Mouse (Mus musculus): ENCODE results near the gene Csgalnact2. TPM values are rescaled to one million over a fixed set of nuclear protein-coding genes. Genes with fewer than 3 reads are reported as not detected.

Csgalnact2 gene
- polyA plus RNA-seq, 1 experiment from 2014 or later, result 10.7 TPM

- Histone ChIP-seq H3K4me1 (ENCODE audit: control insufficient read depth, insufficient read depth, low read length) (no peaks in the 10 kb centered on the region), H3K9me3 (replicated peaks; ENCODE audit: control insufficient read depth, low read length) (no peaks in the 10 kb centered on the region), H3K4me3 (ENCODE audit: low read depth, low read length) (no peak overlapping the region), H3K36me3 (ENCODE audit: control insufficient read depth, insufficient read depth, low read length) (no peaks in the 10 kb centered on the region), H3K9ac (ENCODE audit: low read length) (no peak overlapping the region), H3K27me3 (replicated peaks; ENCODE audit: control insufficient read depth, insufficient read depth, low read length) (no peaks in the 10 kb centered on the region), H3K27ac (ENCODE audit: low read depth, low read length) (no peak overlapping the region), H3K4me2 (ENCODE audit: low read length) (no peak overlapping the region)
- no peak for DNase-seq (ENCODE audit: low spot score)
- ATAC-seq, result no peak
- 86% methylated on average over 6 of the region's 6 CpGs for WGBS
Measured at GRCm38 (mm10) chr6:118083608-118084007, 55.3 kb downstream of the Csgalnact2 start.

GRCm38 (mm10) chr6:118082384-118082783 lies 56.6 kb downstream of the Csgalnact2 start:
- Histone ChIP-seq H3K4me1 (ENCODE audit: control insufficient read depth, insufficient read depth, low read length) (no peaks in the 10 kb centered on the region), H3K9me3 (replicated peaks; ENCODE audit: control insufficient read depth, low read length) (no peaks in the 10 kb centered on the region), H3K27me3 (replicated peaks; ENCODE audit: control insufficient read depth, insufficient read depth, low read length) (no peaks in the 10 kb centered on the region), H3K4me2 (ENCODE audit: low read length) (no peak overlapping the region), H3K9ac (ENCODE audit: low read length) (no peak overlapping the region), H3K27ac (ENCODE audit: low read depth, low read length) (no peak overlapping the region), H3K4me3 (ENCODE audit: low read depth, low read length) (no peak overlapping the region), H3K36me3 (ENCODE audit: control insufficient read depth, insufficient read depth, low read length) (no peaks in the 10 kb centered on the region)
- ATAC-seq (no peak), DNase-seq (ENCODE audit: low spot score) (no peak)
- WGBS, result 83% methylated on average over 3 of the region's 3 CpGs

DNA sequence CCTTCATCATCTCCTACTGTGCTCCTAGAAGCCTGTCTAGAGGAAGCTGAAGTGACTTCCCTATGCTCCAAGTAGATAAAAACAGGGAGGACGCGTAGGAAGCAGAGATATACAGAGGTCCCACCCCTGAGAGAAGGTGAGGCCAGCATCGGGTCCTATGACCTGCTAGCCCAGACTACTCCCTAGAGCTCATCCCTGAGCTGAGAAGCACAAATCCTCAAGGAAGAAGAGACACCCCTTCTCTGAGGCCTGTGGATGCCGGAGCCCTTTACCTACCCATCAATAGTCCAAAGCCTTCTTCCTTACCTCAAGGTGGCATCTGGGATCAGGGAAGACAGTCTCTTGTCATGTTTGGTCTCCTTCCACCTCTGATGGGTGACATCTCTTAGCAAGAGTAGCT lies 58.2 kb downstream of the Csgalnact2 start:
- Histone ChIP-seq H3K9me3 (replicated peaks; ENCODE audit: control insufficient read depth, low read length) (no peaks in the 10 kb centered on the region), H3K4me1 (ENCODE audit: control insufficient read depth, insufficient read depth, low read length) (no peaks in the 10 kb centered on the region), H3K36me3 (ENCODE audit: control insufficient read depth, insufficient read depth, low read length) (no peaks in the 10 kb centered on the region), H3K27ac (ENCODE audit: low read depth, low read length) (no peak overlapping the region), H3K9ac (ENCODE audit: low read length) (no peak overlapping the region), H3K4me2 (ENCODE audit: low read length) (no peak overlapping the region), H3K27me3 (replicated peaks; ENCODE audit: control insufficient read depth, insufficient read depth, low read length) (no peaks in the 10 kb centered on the region), H3K4me3 (ENCODE audit: low read depth, low read length) (no peak overlapping the region)
- DNase-seq (ENCODE audit: low spot score), result no peak
- no peak for ATAC-seq
- WGBS, result 94% methylated on average over 4 of the region's 4 CpGs

DNA sequence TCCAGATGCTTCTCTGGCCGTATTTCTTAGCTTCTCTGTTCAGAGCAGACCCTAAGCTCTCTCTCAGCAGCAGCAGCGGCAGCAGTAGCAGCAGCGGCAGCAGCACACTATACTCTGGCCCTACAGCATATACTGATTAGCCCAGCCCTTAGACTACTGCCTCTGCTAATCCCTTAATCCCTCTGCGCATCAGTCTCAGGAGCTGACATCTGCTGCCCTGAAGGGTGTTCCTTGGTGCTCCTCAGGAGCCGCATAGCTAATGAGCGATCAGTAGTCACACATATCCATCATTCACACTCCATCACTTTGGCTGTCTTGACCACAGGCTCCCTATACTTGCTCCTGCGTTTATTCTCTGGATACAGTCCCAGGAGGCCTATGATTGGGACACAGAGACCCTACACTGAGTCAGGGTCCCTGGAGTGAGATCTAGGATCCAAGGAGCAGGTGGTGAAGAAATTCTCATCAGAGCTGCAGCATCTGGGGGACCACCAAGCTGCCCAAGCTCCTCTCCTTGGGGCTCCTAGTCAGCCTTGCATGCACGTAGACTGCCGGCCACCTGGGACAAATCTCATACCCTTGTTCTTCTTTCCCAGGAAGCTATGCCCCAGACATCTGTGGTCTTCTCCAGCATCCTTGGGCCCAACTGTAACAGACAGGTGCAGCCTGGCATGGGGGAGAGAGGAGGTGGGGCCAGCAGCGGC lies 59.0 kb downstream of the Csgalnact2 start:
- no peak overlapping the region for H3K9ac ChIP-seq (ENCODE audit: low read length)
- no peak for ATAC-seq

DNA sequence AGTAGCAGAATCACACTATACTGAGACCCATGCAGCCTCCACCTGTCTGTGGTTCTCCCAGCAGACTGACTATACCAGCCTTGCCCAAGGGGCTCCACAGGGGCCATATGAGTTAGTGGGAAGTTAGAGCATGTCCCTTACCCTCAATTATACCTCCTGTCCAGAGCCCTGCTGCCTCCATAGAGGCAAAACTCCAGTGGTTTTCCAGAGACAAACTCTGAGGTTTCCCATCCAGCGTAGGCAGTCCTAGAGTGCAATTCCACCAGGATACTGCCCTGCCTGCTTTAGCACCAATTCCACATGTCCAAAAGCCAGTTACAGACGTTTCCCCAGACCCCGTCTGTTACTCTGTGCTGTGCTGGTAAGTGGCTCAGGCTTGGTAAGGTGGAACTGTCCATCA lies 59.6 kb downstream of the Csgalnact2 start:
- Histone ChIP-seq H3K9ac (ENCODE audit: low read length) (no peak overlapping the region), H3K4me1 (ENCODE audit: control insufficient read depth, insufficient read depth, low read length) (no peaks in the 10 kb centered on the region), H3K27ac (ENCODE audit: low read depth, low read length) (no peak overlapping the region), H3K36me3 (ENCODE audit: control insufficient read depth, insufficient read depth, low read length) (no peaks in the 10 kb centered on the region), H3K9me3 (replicated peaks; ENCODE audit: control insufficient read depth, low read length) (no peaks in the 10 kb centered on the region), H3K4me2 (ENCODE audit: low read length) (no peak overlapping the region), H3K27me3 (replicated peaks; ENCODE audit: control insufficient read depth, insufficient read depth, low read length) (no peaks in the 10 kb centered on the region), H3K4me3 (ENCODE audit: low read depth, low read length) (no peak overlapping the region)
- DNase-seq (ENCODE audit: low spot score) (no peak), ATAC-seq (no peak)
- WGBS, result 73% methylated on average over 3 of the region's 3 CpGs

More for the DNA sequence above, 59.0 kb downstream of the Csgalnact2 start:
- Histone ChIP-seq H3K27me3 (replicated peaks; ENCODE audit: control insufficient read depth, insufficient read depth, low read length) (no peaks in the 10 kb centered on the region), H3K4me2 (ENCODE audit: low read length) (no peak overlapping the region), H3K36me3 (ENCODE audit: control insufficient read depth, insufficient read depth, low read length) (no peaks in the 10 kb centered on the region), H3K27ac (ENCODE audit: low read depth, low read length) (no peak overlapping the region), H3K4me1 (ENCODE audit: control insufficient read depth, insufficient read depth, low read length) (no peaks in the 10 kb centered on the region), H3K4me3 (ENCODE audit: low read depth, low read length) (no peak overlapping the region), H3K9me3 (replicated peaks; ENCODE audit: control insufficient read depth, low read length) (no peaks in the 10 kb centered on the region)
- WGBS, result 53% methylated on average over 10 of the region's 10 CpGs
- no peak for DNase-seq (ENCODE audit: low spot score)

DNA sequence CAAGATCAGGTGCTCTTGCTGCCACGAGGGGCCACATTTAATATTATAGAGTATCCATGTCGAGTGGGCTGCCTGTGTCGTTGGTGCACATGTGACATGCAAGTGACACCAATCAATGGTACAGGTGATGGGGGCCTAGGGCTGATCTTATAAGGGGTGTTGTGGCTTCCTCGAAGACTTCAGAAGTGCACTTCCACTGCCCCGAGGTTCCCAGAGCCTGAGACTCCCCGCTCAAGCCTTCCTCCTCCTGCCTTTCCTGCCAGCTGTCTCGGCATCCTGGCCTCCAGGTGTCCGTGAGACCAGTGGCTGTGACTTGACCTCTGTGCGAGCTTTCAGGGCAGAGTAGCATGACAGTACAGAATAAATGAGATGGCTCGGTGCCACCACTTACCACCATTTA lies 60.2 kb downstream of the Csgalnact2 start:
- H3K9me3 ChIP-seq (replicated peaks; ENCODE audit: control insufficient read depth, low read length), result no peaks in the 10 kb centered on the region
- ATAC-seq, result no peak
- H3K36me3 ChIP-seq (ENCODE audit: control insufficient read depth, insufficient read depth, low read length), result no peaks in the 10 kb centered on the region
- H3K9ac ChIP-seq (ENCODE audit: low read length), result no peak overlapping the region
- H3K27me3 ChIP-seq (replicated peaks; ENCODE audit: control insufficient read depth, insufficient read depth, low read length), result no peaks in the 10 kb centered on the region
- WGBS, result 72% methylated on average over 10 of the region's 10 CpGs
- H3K27ac ChIP-seq (ENCODE audit: low read depth, low read length), result no peak overlapping the region
- no peak overlapping the region for H3K4me2 ChIP-seq (ENCODE audit: low read length)
- DNase-seq (ENCODE audit: low spot score), result no peak
- no peak overlapping the region for H3K4me3 ChIP-seq (ENCODE audit: low read depth, low read length)
- H3K4me1 ChIP-seq (ENCODE audit: control insufficient read depth, insufficient read depth, low read length), result no peaks in the 10 kb centered on the region

DNA sequence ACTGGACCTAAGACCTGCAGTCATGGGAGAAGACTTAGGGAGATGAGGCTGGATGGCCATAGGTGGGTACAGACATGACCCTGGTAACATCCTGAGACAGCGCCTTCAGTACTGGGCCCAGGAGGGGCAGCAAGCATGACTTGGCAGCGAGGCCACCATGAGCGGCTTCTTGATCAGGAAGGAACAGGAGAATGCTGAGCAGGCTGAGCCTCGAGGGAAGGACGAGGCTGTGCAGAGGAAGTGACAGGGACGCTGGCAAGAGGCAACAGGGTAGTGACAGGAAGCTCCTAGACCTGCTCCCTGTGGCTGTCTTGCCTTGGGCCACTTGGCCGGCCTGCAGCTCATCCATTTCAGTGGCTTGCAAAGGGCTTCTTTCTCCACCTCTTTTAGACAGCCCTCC lies 61.5 kb downstream of the Csgalnact2 start:
- Histone ChIP-seq H3K27me3 (replicated peaks; ENCODE audit: control insufficient read depth, insufficient read depth, low read length) (no peaks in the 10 kb centered on the region), H3K9ac (ENCODE audit: low read length) (no peak overlapping the region), H3K4me2 (ENCODE audit: low read length) (no peak overlapping the region), H3K4me1 (ENCODE audit: control insufficient read depth, insufficient read depth, low read length) (no peaks in the 10 kb centered on the region), H3K4me3 (ENCODE audit: low read depth, low read length) (no peak overlapping the region), H3K36me3 (ENCODE audit: control insufficient read depth, insufficient read depth, low read length) (no peaks in the 10 kb centered on the region), H3K9me3 (replicated peaks; ENCODE audit: control insufficient read depth, low read length) (no peaks in the 10 kb centered on the region), H3K27ac (ENCODE audit: low read depth, low read length) (no peak overlapping the region)
- DNase-seq (ENCODE audit: low spot score), result no peak
- WGBS, result 82% methylated on average over 7 of the region's 7 CpGs
- ATAC-seq, result no peak

GRCm38 (mm10) chr6:118076748-118077147 lies 62.2 kb downstream of the Csgalnact2 start:
- 81% methylated on average over 8 of the region's 8 CpGs for WGBS
- no peak overlapping the region for H3K4me2 ChIP-seq (ENCODE audit: low read length)
- H3K27me3 ChIP-seq (replicated peaks; ENCODE audit: control insufficient read depth, insufficient read depth, low read length), result no peaks in the 10 kb centered on the region
- H3K4me3 ChIP-seq (ENCODE audit: low read depth, low read length), result no peak overlapping the region
- no peaks in the 10 kb centered on the region for H3K36me3 ChIP-seq (ENCODE audit: control insufficient read depth, insufficient read depth, low read length)
- DNase-seq (ENCODE audit: low spot score) (no peak), ATAC-seq (no peak)
- H3K4me1 ChIP-seq (ENCODE audit: control insufficient read depth, insufficient read depth, low read length), result no peaks in the 10 kb centered on the region
- no peaks in the 10 kb centered on the region for H3K9me3 ChIP-seq (replicated peaks; ENCODE audit: control insufficient read depth, low read length)
- no peak overlapping the region for H3K27ac ChIP-seq (ENCODE audit: low read depth, low read length)
- H3K9ac ChIP-seq (ENCODE audit: low read length), result no peak overlapping the region

GRCm38 (mm10) chr6:118076256-118076655 lies 62.7 kb downstream of the Csgalnact2 start:
- H3K4me1 ChIP-seq (ENCODE audit: control insufficient read depth, insufficient read depth, low read length), result peaks cover under 1% of the 10 kb centered on the region; the same call in 1 of the 2 replicates
- no peaks in the 10 kb centered on the region for H3K27me3 ChIP-seq (replicated peaks; ENCODE audit: control insufficient read depth, insufficient read depth, low read length)
- 69% methylated on average over 3 of the region's 3 CpGs for WGBS
- no peak overlapping the region for H3K27ac ChIP-seq (ENCODE audit: low read depth, low read length)
- H3K9ac ChIP-seq (ENCODE audit: low read length), result no peak overlapping the region
- DNase-seq (ENCODE audit: low spot score) (no peak), ATAC-seq (no peak)
- no peaks in the 10 kb centered on the region for H3K9me3 ChIP-seq (replicated peaks; ENCODE audit: control insufficient read depth, low read length)
- H3K4me3 ChIP-seq (ENCODE audit: low read depth, low read length), result no peak overlapping the region
- no peak overlapping the region for H3K4me2 ChIP-seq (ENCODE audit: low read length)
- H3K36me3 ChIP-seq (ENCODE audit: control insufficient read depth, insufficient read depth, low read length), result no peaks in the 10 kb centered on the region
